Mouse (Mus musculus) heart, embryonic 13.5 days (tissue): ENCODE results near the gene Syvn1. TPM values are rescaled to one million over a fixed set of nuclear protein-coding genes. Genes with fewer than 3 reads are reported as not detected.

Experiments
- ATAC-seq: fragments of 200-750 bp; cut with Nextera tagmentation; 2 replicates; pipeline ENCODE4 v1.8.0; 2017; ENCODE audit warnings: moderate TSS enrichment; ENCODE audit not compliant: insufficient number of reproducible peaks, low FRiP score, low TSS enrichment; ENCODE audit errors: extremely low read depth
- H3K27ac ChIP-seq: fragments of 300-500 bp; sonication (generic); replicated peaks from 2 replicates; pipeline ENCODE4 v1.5.1; 2015; ENCODE audit warnings: moderate library complexity, mild to moderate bottlenecking, inconsistent platforms
- H3K27me3 ChIP-seq: fragments of 300-500 bp; sonication (generic); replicated peaks from 2 replicates; pipeline ENCODE4 v1.6.1; 2015; ENCODE audit warnings: mild to moderate bottlenecking, inconsistent platforms
- H3K36me3 ChIP-seq: fragments of 300-500 bp; sonication (generic); 2 replicates; pipeline ENCODE4 v1.6.1; 2015; ENCODE audit warnings: mild to moderate bottlenecking, inconsistent platforms
- H3K4me1 ChIP-seq: fragments of 300-500 bp; sonication (generic); 2 replicates; pipeline ENCODE4 v1.6.1; 2015; ENCODE audit warnings: inconsistent platforms
- H3K4me2 ChIP-seq: fragments of 300-500 bp; sonication (generic); 2 replicates; pipeline ENCODE4 v1.6.1; 2015; ENCODE audit warnings: inconsistent platforms, mild to moderate bottlenecking, moderate library complexity
- H3K4me3 ChIP-seq: fragments of 300-500 bp; sonication (generic); 2 replicates; pipeline ENCODE4 v1.5.1; 2015; ENCODE audit warnings: moderate library complexity, mild to moderate bottlenecking, inconsistent platforms
- H3K9ac ChIP-seq: fragments of 300-500 bp; sonication (generic); 2 replicates; pipeline ENCODE4 v1.6.1; 2015; ENCODE audit warnings: inconsistent platforms, mild to moderate bottlenecking, moderate library complexity
- H3K9me3 ChIP-seq: fragments of 300-500 bp; sonication (generic); 2 replicates; pipeline ENCODE4 v1.6.1; 2016; ENCODE audit warnings: inconsistent platforms
- WGBS: fragments of 180-500 bp; shearing (Covaris S2); methylation state at CpG from one replicate; pipeline ENCODE4 v1.1.7; 2015; ENCODE audit warnings: mixed read lengths; 5-methylcytosine and 5-hydroxymethylcytosine counted together
- polyA plus RNA-seq: library from polyadenylated mRNA; unstranded; fragments of >200 nt; fragmentation: Nextera tagmentation; extraction: Ambion mirVana; gene quantifications from 2 replicates; pipeline ENCODE4 v1.2.1, GENCODE M21; 2015

Gene Syvn1
- polyA plus RNA-seq, 1 experiment from 2014 or later, result 17.6 TPM

- H3K27me3 ChIP-seq, result peaks cover 7% of the 10 kb centered on the region
- 27% methylated on average over 15 of the region's 15 CpGs for WGBS
- no peak for ATAC-seq
- no peaks in the 10 kb centered on the region for H3K9me3 ChIP-seq
- H3K4me2 ChIP-seq, result no peak overlapping the region
- H3K36me3 ChIP-seq, result no peaks in the 10 kb centered on the region
- H3K27ac ChIP-seq, result no peak overlapping the region
- H3K9ac ChIP-seq, result no peak overlapping the region
- H3K4me1 ChIP-seq, result peaks cover 20% of the 10 kb centered on the region
- no peak overlapping the region for H3K4me3 ChIP-seq
Measured at GRCm38 (mm10) chr19:6018142-6019089, 28.0 kb upstream of the Syvn1 start.

- no peak overlapping the region for H3K9ac ChIP-seq
- peaks cover 11% of the 10 kb centered on the region for H3K4me1 ChIP-seq
- ATAC-seq, result no peak
- H3K27me3 ChIP-seq, result peaks cover 7% of the 10 kb centered on the region
- WGBS, result 46% methylated on average over 3 of the region's 3 CpGs
- H3K4me2 ChIP-seq, result no peak overlapping the region
- no peaks in the 10 kb centered on the region for H3K36me3 ChIP-seq
- no peak overlapping the region for H3K4me3 ChIP-seq
- H3K9me3 ChIP-seq, result no peaks in the 10 kb centered on the region
- no peak overlapping the region for H3K27ac ChIP-seq
Measured at GRCm38 (mm10) chr19:6020276-6020675, 26.1 kb upstream of the Syvn1 start.

GRCm38 (mm10) chr19:6023059-6023458 is 23.3 kb upstream of the Syvn1 start:
- H3K27ac ChIP-seq, result no peak overlapping the region
- no peak overlapping the region for H3K4me2 ChIP-seq
- no peaks in the 10 kb centered on the region for H3K9me3 ChIP-seq
- 49% methylated on average over 8 of the region's 8 CpGs for WGBS
- 0 out of 2 replicates have a peak, but pooled peaks cover 4% of the 10 kb centered on the region for H3K27me3 ChIP-seq
- no peaks in the 10 kb centered on the region for H3K4me1 ChIP-seq
- H3K36me3 ChIP-seq, result no peaks in the 10 kb centered on the region
- no peak for ATAC-seq
- H3K9ac ChIP-seq, result no peak overlapping the region
- no peak overlapping the region for H3K4me3 ChIP-seq

- no peak overlapping the region for H3K27ac ChIP-seq
Measured at GRCm38 (mm10) chr19:6023930-6024329, 22.4 kb upstream of the Syvn1 start.

GRCm38 (mm10) chr19:6028991-6029390 is 17.4 kb upstream of the Syvn1 start:
- no peak overlapping the region for H3K4me3 ChIP-seq
- H3K9me3 ChIP-seq, result no peaks in the 10 kb centered on the region
- no peaks in the 10 kb centered on the region for H3K36me3 ChIP-seq
- peaks cover 8% of the 10 kb centered on the region; the same call in 1 of the 2 replicates for H3K27me3 ChIP-seq
- H3K4me1 ChIP-seq, result no peaks in the 10 kb centered on the region
- H3K27ac ChIP-seq, result no peak overlapping the region
- no peak for ATAC-seq
- no peak overlapping the region for H3K4me2 ChIP-seq
- no peak overlapping the region for H3K9ac ChIP-seq
- 78% methylated on average over 6 of the region's 6 CpGs for WGBS

More at GRCm38 (mm10) chr19:6023930-6024329, 22.4 kb upstream of the Syvn1 start:
- no peak for ATAC-seq
- H3K27me3 ChIP-seq, result 0 out of 2 replicates have a peak, but pooled peaks cover 4% of the 10 kb centered on the region
- no peak overlapping the region for H3K4me2 ChIP-seq
- no peak overlapping the region for H3K4me3 ChIP-seq
- WGBS, result 72% methylated on average over 7 of the region's 7 CpGs
- H3K4me1 ChIP-seq, result no peaks in the 10 kb centered on the region
- no peaks in the 10 kb centered on the region for H3K36me3 ChIP-seq
- no peaks in the 10 kb centered on the region for H3K9me3 ChIP-seq
- no peak overlapping the region for H3K9ac ChIP-seq

GRCm38 (mm10) chr19:6029426-6029825 is 16.9 kb upstream of the Syvn1 start:
- no peak overlapping the region for H3K4me2 ChIP-seq
- H3K4me3 ChIP-seq, result no peak overlapping the region
- WGBS, result 76% methylated on average over 9 of the region's 9 CpGs
- no peaks in the 10 kb centered on the region for H3K4me1 ChIP-seq
- no peaks in the 10 kb centered on the region for H3K9me3 ChIP-seq
- no peak overlapping the region for H3K27ac ChIP-seq
- no peak for ATAC-seq
- H3K36me3 ChIP-seq, result no peaks in the 10 kb centered on the region
- no peak overlapping the region for H3K9ac ChIP-seq
- peaks cover 8% of the 10 kb centered on the region; the same call in 1 of the 2 replicates for H3K27me3 ChIP-seq

- 66% methylated on average over 14 of the region's 14 CpGs for WGBS
- ATAC-seq, result no peak
- no peak overlapping the region for H3K9ac ChIP-seq
- peaks cover 8% of the 10 kb centered on the region; the same call in 1 of the 2 replicates for H3K27me3 ChIP-seq
- no peak overlapping the region for H3K27ac ChIP-seq
- no peaks in the 10 kb centered on the region for H3K9me3 ChIP-seq
- H3K4me1 ChIP-seq, result no peaks in the 10 kb centered on the region
- H3K4me3 ChIP-seq, result no peak overlapping the region
- no peak overlapping the region for H3K4me2 ChIP-seq
- no peaks in the 10 kb centered on the region for H3K36me3 ChIP-seq
Measured at GRCm38 (mm10) chr19:6030520-6031280, 15.7 kb upstream of the Syvn1 start.

- ATAC-seq, result no peak
- no peak overlapping the region for H3K4me2 ChIP-seq
- H3K9me3 ChIP-seq, result no peaks in the 10 kb centered on the region
- peaks cover 4% of the 10 kb centered on the region; the same call in 1 of the 2 replicates for H3K27me3 ChIP-seq
- H3K36me3 ChIP-seq, result no peaks in the 10 kb centered on the region
- 68% methylated on average over 9 of the region's 9 CpGs for WGBS
- H3K9ac ChIP-seq, result no peak overlapping the region
- no peaks in the 10 kb centered on the region for H3K4me1 ChIP-seq
- H3K27ac ChIP-seq, result no peak overlapping the region
- no peak overlapping the region for H3K4me3 ChIP-seq
Measured at GRCm38 (mm10) chr19:6035966-6036585, 10.3 kb upstream of the Syvn1 start.

GRCm38 (mm10) chr19:6037695-6038094 is 8.7 kb upstream of the Syvn1 start:
- Histone ChIP-seq H3K9me3 (no peaks in the 10 kb centered on the region), H3K9ac (no peak overlapping the region), H3K4me1 (no peaks in the 10 kb centered on the region), H3K27ac (no peak overlapping the region), H3K4me3 (no peak overlapping the region), H3K36me3 (no peaks in the 10 kb centered on the region), H3K4me2 (no peak overlapping the region), H3K27me3 (no peaks in the 10 kb centered on the region)
- no peak for ATAC-seq

GRCm38 (mm10) chr19:6038326-6038725 is 8.1 kb upstream of the Syvn1 start:
- H3K4me3 ChIP-seq, result no peak overlapping the region
- ATAC-seq, result no peak
- H3K27me3 ChIP-seq, result no peaks in the 10 kb centered on the region
- H3K9ac ChIP-seq, result no peak overlapping the region
- H3K27ac ChIP-seq, result no peak overlapping the region
- 71% methylated on average over 7 of the region's 7 CpGs for WGBS
- no peaks in the 10 kb centered on the region for H3K9me3 ChIP-seq
- H3K36me3 ChIP-seq, result no peaks in the 10 kb centered on the region
- H3K4me1 ChIP-seq, result no peaks in the 10 kb centered on the region
- H3K4me2 ChIP-seq, result no peak overlapping the region

GRCm38 (mm10) chr19:6040002-6040401 is 6.4 kb upstream of the Syvn1 start:
- no peak overlapping the region for H3K9ac ChIP-seq
- peaks cover 1% of the 10 kb centered on the region for H3K4me1 ChIP-seq
- H3K4me3 ChIP-seq, result no peak overlapping the region
- no peaks in the 10 kb centered on the region for H3K9me3 ChIP-seq
- no peaks in the 10 kb centered on the region for H3K27me3 ChIP-seq
- H3K4me2 ChIP-seq, result no peak overlapping the region
- H3K27ac ChIP-seq, result no peak overlapping the region
- H3K36me3 ChIP-seq, result no peaks in the 10 kb centered on the region
- no peak for ATAC-seq
